Mouse (Mus musculus) neural tube, embryonic 14.5 days (tissue): ENCODE results near the gene Sap30bp. TPM values are rescaled to one million over a fixed set of nuclear protein-coding genes. Genes with fewer than 3 reads are reported as not detected.

Experiments
- ATAC-seq: fragments of 200-750 bp; cut with Nextera tagmentation; 2 replicates; pipeline ENCODE4 v1.8.0; 2017; ENCODE audit warnings: low read depth, mild to moderate bottlenecking, moderate TSS enrichment, moderate library complexity
- H3K27ac ChIP-seq: fragments of 300-500 bp; sonication (generic); 2 replicates; pipeline ENCODE4 v1.5.1; 2014; ENCODE audit warnings: low read depth, mild to moderate bottlenecking, control low read depth, low read length, moderate library complexity, mixed read lengths
- H3K27me3 ChIP-seq: fragments of 300-500 bp; sonication (generic); 2 replicates; pipeline ENCODE4 v1.6.1; 2014; ENCODE audit warnings: low read length; ENCODE audit not compliant: control insufficient read depth, insufficient read depth
- H3K36me3 ChIP-seq: fragments of 300-500 bp; sonication (generic); 2 replicates; pipeline ENCODE4 v1.6.1; 2014; ENCODE audit warnings: low read length, mixed read lengths; ENCODE audit not compliant: control insufficient read depth, insufficient read depth
- H3K4me1 ChIP-seq: fragments of 300-500 bp; sonication (generic); 2 replicates; pipeline ENCODE4 v1.6.1; 2014; ENCODE audit warnings: low read length; ENCODE audit not compliant: control insufficient read depth, insufficient read depth
- H3K4me2 ChIP-seq: fragments of 300-500 bp; sonication (generic); 2 replicates; pipeline ENCODE4 v1.6.1; 2014; ENCODE audit warnings: mild to moderate bottlenecking, low read depth, low read length, control low read depth
- H3K4me3 ChIP-seq: fragments of 300-500 bp; sonication (generic); 2 replicates; pipeline ENCODE4 v1.5.1; 2014; ENCODE audit warnings: low read depth, low read length, control low read depth, mixed read lengths
- H3K9ac ChIP-seq: fragments of 300-500 bp; sonication (generic); replicated peaks from 2 replicates; pipeline ENCODE4 v1.6.1; 2014; ENCODE audit warnings: low read depth, mild to moderate bottlenecking, control low read depth, low read length, mixed read lengths
- H3K9me3 ChIP-seq: fragments of 300-500 bp; sonication (generic); 2 replicates; pipeline ENCODE4 v1.6.1; 2016; ENCODE audit warnings: low read length; ENCODE audit not compliant: control insufficient read depth
- WGBS: fragments of 180-500 bp; shearing (Covaris S2); extraction: QIAGEN DNeasy Blood & Tissue Kit; methylation state at CpG from one replicate; pipeline ENCODE4 v1.1.7; 2014; 5-methylcytosine and 5-hydroxymethylcytosine counted together
- polyA plus RNA-seq: library from polyadenylated mRNA; unstranded; fragments of >200 nt; fragmentation: Nextera tagmentation; extraction: Ambion mirVana; gene quantifications from 2 replicates; pipeline ENCODE4 v1.2.1, GENCODE M21; 2014

Sap30bp gene
- polyA plus RNA-seq, 1 experiment from 2014 or later, result 40.1 TPM

GRCm38 (mm10) chr11:115982472-115982871 is 49.4 kb downstream of the Sap30bp start:
- no peaks in the 10 kb centered on the region for H3K4me1 ChIP-seq
- no peak overlapping the region for H3K4me3 ChIP-seq
- 91% methylated on average over 15 of the region's 15 CpGs for WGBS
- H3K9ac ChIP-seq, result no peak overlapping the region
- no peaks in the 10 kb centered on the region for H3K9me3 ChIP-seq
- H3K4me2 ChIP-seq, result no peak overlapping the region
- H3K36me3 ChIP-seq, result no peaks in the 10 kb centered on the region
- H3K27ac ChIP-seq, result no peak overlapping the region
- no peak for ATAC-seq
- H3K27me3 ChIP-seq, result no peaks in the 10 kb centered on the region

GRCm38 (mm10) chr11:115983291-115983690 is 50.2 kb downstream of the Sap30bp start:
- H3K36me3 ChIP-seq, result no peaks in the 10 kb centered on the region
- H3K4me3 ChIP-seq, result no peak overlapping the region
- H3K9me3 ChIP-seq, result no peaks in the 10 kb centered on the region
- no peak for ATAC-seq
- H3K4me2 ChIP-seq, result no peak overlapping the region
- no peak overlapping the region for H3K27ac ChIP-seq
- WGBS, result 86% methylated on average over 8 of the region's 8 CpGs
- no peaks in the 10 kb centered on the region for H3K4me1 ChIP-seq
- H3K9ac ChIP-seq, result no peak overlapping the region
- H3K27me3 ChIP-seq, result no peaks in the 10 kb centered on the region

GRCm38 (mm10) chr11:115989686-115990085 is 56.6 kb downstream of the Sap30bp start:
- H3K4me2 ChIP-seq, result no peak overlapping the region
- H3K4me3 ChIP-seq, result no peak overlapping the region
- no peaks in the 10 kb centered on the region for H3K4me1 ChIP-seq
- no peaks in the 10 kb centered on the region for H3K36me3 ChIP-seq
- no peaks in the 10 kb centered on the region for H3K27me3 ChIP-seq
- no peak for ATAC-seq
- no peak overlapping the region for H3K27ac ChIP-seq
- WGBS, result 29% methylated on average over 15 of the region's 15 CpGs
- H3K9ac ChIP-seq, result no peak overlapping the region
- H3K9me3 ChIP-seq, result no peaks in the 10 kb centered on the region

- Histone ChIP-seq H3K4me1 (no peaks in the 10 kb centered on the region), H3K27me3 (no peaks in the 10 kb centered on the region), H3K36me3 (no peaks in the 10 kb centered on the region), H3K4me3 (no peak overlapping the region), H3K27ac (no peak overlapping the region), H3K4me2 (no peak overlapping the region), H3K9ac (no peak overlapping the region), H3K9me3 (no peaks in the 10 kb centered on the region)
- 62% methylated on average over 4 of the region's 4 CpGs for WGBS
- ATAC-seq, result no peak
Observed at GRCm38 (mm10) chr11:115992098-115992497, 59.0 kb downstream of the Sap30bp start.

GRCm38 (mm10) chr11:115995256-115995655 is 62.2 kb downstream of the Sap30bp start:
- Histone ChIP-seq H3K9ac (no peak overlapping the region), H3K4me2 (no peak overlapping the region), H3K36me3 (no peaks in the 10 kb centered on the region), H3K4me1 (no peaks in the 10 kb centered on the region), H3K9me3 (no peaks in the 10 kb centered on the region), H3K27me3 (no peaks in the 10 kb centered on the region), H3K27ac (no peak overlapping the region), H3K4me3 (no peak overlapping the region)
- WGBS, result 95% methylated on average over 3 of the region's 3 CpGs
- no peak for ATAC-seq

- H3K9me3 ChIP-seq, result no peaks in the 10 kb centered on the region
- H3K4me2 ChIP-seq, result no peak overlapping the region
- no peaks in the 10 kb centered on the region for H3K4me1 ChIP-seq
- ATAC-seq, result no peak
- H3K9ac ChIP-seq, result no peak overlapping the region
- H3K27me3 ChIP-seq, result no peaks in the 10 kb centered on the region
- WGBS, result 79% methylated on average over 4 of the region's 4 CpGs
- H3K27ac ChIP-seq, result no peak overlapping the region
- H3K36me3 ChIP-seq, result no peaks in the 10 kb centered on the region
- no peak overlapping the region for H3K4me3 ChIP-seq
Observed at GRCm38 (mm10) chr11:115997047-115997446, 64.0 kb downstream of the Sap30bp start.

GRCm38 (mm10) chr11:115997662-115998061 is 64.6 kb downstream of the Sap30bp start:
- 65% methylated on average over 5 of the region's 5 CpGs for WGBS
- no peak for ATAC-seq
- Histone ChIP-seq H3K9ac (0 out of 2 replicates have a peak overlapping the region, but pooled peaks have one; percentile 7), H3K27me3 (no peaks in the 10 kb centered on the region), H3K27ac (no peak overlapping the region), H3K36me3 (no peaks in the 10 kb centered on the region), H3K4me3 (no peak overlapping the region), H3K4me2 (no peak overlapping the region), H3K9me3 (no peaks in the 10 kb centered on the region), H3K4me1 (no peaks in the 10 kb centered on the region)

- WGBS, result 81% methylated on average over 7 of the region's 7 CpGs
- Histone ChIP-seq H3K4me1 (no peaks in the 10 kb centered on the region), H3K9me3 (no peaks in the 10 kb centered on the region), H3K27ac (no peak overlapping the region), H3K4me3 (no peak overlapping the region), H3K36me3 (no peaks in the 10 kb centered on the region), H3K4me2 (no peak overlapping the region), H3K9ac (no peak overlapping the region), H3K27me3 (no peaks in the 10 kb centered on the region)
- ATAC-seq, result no peak
Observed at GRCm38 (mm10) chr11:115999027-115999426, 65.9 kb downstream of the Sap30bp start.

- no peak overlapping the region for H3K9ac ChIP-seq
- no peak overlapping the region for H3K4me2 ChIP-seq
- H3K4me3 ChIP-seq, result no peak overlapping the region
- no peak for ATAC-seq
- no peak overlapping the region for H3K27ac ChIP-seq
- H3K9me3 ChIP-seq, result no peaks in the 10 kb centered on the region
- H3K36me3 ChIP-seq, result no peaks in the 10 kb centered on the region
- H3K4me1 ChIP-seq, result peaks cover 5% of the 10 kb centered on the region; the same call in 1 of the 2 replicates
- H3K27me3 ChIP-seq, result no peaks in the 10 kb centered on the region
- 17% methylated on average over 14 of the region's 14 CpGs for WGBS
Observed at GRCm38 (mm10) chr11:115999538-116000143, 66.6 kb downstream of the Sap30bp start.
